Mouse (Mus musculus) A20 (cell line): ENCODE data around the gene Dpf3.
A peak's percentile ranks its signal among the peaks of the same experiment; 100 is the strongest.

Source experiments
- DNase-seq: peaks from one replicate; pipeline ENCODE4 v3.0.0-alpha.2; 2011; ENCODE audit warnings: low read depth, low spot score

Dpf3 gene

DNA sequence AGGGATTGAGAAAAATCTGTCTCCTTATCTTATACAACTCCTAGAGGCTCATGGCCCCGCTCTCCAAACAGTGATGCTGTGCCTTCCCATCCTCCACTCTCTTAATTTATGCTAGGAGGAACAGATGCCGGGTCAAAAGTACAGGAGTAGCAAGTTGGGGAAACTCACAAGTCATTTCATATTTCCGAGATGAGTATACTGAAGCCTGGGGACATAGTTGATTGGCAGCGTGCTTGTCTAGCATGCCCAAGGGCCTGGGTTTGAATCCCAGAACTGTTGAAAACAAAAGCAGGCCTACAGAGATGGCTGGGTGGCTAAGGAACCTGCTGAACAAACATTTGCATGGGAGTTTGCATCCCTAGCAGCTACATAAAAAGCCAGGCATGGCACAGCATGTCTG, 72.3 kb downstream of the Dpf3 start:
- no peak for DNase-seq

DNA sequence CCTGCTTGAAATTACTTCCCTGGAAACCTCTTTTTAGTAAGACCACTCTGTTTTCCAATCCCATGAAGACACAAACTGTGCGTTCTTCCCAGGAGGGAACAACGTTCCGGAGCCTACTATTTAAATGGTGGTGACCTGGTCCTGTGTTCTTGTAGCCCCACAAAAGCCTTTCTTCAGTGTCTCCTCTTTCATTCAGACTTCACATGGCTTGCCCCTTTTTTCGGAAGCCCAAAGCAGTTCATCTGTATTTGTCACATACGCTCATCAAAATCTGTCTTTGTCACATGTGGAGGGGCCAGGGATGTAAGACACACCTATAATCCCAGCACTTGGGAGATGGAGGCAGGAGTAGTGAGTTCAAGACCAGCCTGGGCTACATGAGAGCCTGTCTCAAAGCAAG, 73.8 kb downstream of the Dpf3 start:
- no peak for DNase-seq

DNA sequence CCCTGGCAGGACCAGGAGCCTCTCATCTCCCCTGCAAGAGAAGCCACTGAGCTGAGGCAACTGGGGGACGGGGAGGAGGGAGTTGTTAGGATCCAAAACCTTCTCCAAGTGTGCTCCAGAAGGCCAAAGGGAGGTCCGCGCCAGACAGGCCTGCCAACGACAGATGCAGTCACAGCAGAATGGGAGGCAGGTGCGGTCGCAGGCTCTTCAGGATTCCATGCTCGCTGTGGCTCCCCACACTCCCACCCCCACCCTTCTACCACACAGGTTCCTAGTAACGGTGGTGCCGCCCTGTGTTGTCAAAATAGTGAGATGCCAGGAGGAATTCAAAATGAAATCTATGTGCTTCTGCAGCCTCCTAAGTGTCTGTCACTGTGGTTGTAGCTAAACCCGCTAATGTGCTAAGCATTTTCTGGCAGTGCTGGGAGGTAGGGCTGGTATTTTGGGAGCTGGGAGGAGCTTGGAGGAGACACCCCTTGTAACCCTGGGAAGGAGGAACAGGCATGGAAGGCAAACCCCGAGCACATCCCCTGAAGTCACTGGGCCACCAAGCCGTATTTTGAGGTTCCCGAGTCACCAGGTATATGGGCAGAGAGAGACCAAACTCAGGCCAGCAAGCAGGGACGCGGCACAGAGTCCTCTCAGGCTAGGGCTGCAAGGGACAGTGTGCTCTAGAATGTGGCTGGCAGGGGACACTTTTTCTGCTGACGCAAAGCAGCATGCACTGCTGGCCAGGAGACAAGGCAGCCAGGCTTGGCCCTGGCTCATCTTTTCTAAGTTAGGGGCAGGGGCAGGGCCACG, 75.6 kb downstream of the Dpf3 start:
- DNase-seq, result no peak

DNA sequence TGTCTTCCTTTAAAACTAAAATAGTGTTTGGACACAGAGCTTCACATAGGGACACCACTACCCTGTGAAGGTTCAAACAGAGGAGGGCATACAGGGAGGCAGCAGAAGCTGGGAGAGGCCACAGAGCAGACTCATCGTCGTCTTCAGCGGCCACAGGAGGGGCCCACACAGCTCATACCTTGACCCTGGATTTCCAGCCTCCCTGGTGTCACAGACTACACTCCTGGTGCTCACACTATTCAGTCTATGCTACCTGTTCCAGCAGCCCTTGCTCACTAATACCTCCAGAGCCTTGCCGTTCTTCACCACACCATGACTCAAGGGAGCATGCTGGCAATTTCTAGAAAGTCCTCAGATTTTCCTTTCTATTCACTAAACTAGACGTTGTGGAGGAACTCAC, 76.5 kb downstream of the Dpf3 start:
- no peak for DNase-seq

DNA sequence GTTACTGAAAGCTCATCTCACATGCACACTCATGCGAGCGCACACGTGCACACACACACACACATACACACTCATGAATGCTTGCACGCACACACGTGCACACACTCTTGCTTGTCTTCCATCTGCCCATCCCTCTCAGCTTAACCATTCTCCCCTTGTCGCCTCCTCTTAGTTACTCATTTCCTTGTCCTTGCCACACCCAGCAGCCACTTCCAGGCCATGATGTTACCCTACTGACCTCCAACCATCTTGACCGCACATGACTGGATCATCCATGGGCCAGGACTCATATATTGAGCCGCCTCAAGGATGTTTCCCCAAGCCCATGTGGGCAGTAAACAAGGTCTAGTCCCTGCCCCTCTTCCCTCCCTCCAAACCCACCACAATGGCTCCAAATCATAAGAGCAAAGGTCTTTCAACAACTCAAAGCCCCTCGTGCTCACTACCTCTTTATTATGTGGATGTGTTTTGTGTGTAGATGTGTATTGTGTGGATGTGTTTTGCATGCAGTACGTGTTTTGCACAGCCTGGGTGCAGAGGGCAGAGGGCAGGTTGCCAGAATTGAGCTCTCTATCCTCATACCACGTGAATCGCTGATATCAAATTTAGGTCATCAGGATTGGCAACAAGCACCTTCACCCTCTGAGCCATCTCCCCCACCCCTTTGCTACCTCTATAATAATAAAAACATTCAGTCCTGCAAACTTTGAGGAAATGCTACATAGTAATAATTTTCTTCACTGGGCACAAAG, 82.0 kb downstream of the Dpf3 start:
- no peak for DNase-seq

DNA sequence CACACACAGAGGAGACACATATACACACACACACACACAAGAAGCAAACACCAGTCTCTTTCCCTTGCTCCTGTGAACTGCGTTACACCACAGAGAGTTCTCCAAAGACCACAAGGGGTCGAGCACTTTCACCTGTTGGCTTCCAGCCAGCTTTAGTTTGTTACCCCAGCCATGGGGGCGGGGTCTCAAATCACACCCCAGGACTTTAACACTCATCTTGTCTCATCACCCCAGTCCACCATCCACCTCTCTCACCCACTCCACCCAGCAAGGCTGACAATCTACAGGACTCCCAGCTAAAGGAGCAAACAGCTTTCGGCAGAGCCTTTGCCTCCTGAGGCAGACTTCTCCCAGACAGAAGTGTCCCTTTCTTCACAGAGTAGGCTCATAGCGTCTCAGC, 85.2 kb downstream of the Dpf3 start:
- DNase-seq, result no peak

DNA sequence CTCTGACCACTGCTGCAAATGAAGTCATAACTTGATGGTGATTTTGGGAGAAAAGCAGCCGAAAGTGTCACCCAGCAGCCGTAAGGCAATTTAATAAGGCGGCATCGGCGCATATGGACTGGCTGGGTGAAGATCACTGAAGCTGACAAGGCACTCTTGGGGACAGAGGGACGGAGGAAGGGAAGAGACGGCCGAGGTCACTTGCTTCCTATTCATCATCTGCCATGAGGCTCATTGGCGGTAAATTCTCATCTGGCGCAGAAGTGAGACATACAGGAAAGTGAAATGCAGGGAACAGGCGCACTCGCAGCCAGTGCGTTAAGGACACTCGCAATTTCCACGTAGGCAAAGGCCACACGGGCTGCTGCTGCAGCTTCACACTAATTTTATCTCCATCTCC, 95.5 kb downstream of the Dpf3 start:
- no peak for DNase-seq

DNA sequence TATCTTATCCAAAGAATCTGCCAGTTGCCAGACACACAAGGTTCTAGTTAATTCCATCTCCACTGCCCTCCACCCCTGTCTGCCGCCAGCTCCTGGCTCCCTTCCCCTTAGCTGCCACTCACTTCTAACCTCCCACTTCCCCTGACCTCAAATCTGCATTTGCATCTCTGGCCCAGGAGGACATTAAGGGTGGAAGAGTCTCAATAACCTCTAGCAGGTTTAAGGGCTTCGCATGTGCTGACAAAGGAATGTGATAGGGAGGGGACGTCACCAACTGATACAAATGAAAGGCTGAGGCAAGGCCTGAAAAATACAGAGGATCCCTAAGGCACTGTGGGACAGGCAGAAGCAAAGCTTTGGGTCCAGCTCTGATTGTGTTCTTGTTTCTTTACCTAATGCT, 100.0 kb downstream of the Dpf3 start:
- no peak for DNase-seq

DNA sequence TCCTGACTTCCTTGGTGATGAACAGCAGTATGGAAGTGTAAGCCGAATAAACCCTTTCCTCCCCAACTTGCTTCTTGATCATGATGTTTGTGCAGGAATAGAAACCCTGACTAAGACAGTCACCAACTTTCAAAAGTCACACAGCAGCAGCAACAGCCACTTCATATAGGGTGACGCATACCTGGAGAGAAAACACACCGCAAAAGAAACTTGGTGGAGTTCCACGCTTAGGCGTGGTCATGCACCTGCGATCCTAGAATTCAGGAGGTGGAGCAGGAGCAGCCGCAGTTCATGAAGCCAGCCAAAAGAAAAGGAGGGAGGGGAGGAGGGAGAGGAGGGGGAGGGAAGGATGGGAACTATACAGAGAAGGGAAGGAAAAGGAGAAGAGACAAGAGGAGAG, 106.4 kb downstream of the Dpf3 start:
- DNase-seq, result no peak

DNA sequence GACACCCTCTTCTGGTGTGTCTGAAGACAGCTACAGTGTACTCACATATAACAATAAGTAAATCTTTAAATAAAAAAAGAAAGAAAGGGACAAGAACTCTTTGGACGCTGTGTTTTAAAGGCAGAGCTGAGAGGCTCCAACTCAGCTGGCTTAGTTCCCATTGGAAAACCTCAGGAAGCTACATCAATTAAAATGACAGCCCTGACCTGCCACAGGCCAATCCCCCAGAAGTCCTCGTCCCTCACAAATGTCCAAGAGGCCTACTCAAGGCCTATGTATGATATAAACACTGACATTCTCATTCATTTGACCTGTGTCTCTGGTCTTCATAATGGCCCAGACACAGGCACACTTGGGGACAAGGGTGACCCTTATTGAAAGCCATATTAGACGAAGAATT, 107.5 kb downstream of the Dpf3 start:
- DNase-seq, result no peak

DNA sequence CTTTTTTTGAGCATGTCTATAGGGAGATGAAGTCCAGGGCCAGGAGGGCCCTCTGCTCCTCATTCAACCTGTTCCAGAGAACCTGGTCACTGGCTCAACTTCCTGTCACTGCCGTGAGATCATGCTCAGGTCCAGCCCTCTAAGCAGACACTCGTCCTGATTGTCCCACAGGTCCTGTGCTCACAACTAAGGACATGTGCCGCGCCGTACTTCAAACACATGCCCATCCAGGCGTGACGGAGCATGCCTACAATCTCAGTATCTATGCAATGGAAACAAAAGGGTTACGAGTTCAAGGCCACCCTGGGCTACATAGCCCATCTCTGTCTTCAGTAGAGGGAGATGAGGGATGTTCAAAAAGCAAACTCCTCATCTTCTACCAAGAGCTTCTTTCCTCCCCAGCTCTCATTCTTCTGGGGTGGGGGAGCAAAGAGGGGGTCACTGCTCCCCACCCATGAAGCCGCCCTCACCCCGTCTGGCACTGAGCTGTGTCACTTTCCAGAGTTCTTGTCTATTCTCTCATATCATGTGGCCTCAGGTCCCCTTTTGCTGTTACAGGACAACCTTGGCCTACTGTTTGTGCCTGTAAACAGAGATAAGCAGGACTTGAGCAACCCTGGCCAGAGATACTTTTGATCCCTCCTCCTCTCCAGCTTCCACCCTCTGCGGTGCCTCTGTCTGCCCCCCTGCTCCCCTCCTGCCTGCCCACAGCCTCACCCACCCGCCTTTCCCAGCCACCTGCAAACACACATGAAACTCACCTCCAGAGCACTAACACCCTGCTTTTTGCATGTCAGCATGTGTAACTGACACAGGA, 112.3 kb downstream of the Dpf3 start:
- DNase-seq, result no peak

DNA sequence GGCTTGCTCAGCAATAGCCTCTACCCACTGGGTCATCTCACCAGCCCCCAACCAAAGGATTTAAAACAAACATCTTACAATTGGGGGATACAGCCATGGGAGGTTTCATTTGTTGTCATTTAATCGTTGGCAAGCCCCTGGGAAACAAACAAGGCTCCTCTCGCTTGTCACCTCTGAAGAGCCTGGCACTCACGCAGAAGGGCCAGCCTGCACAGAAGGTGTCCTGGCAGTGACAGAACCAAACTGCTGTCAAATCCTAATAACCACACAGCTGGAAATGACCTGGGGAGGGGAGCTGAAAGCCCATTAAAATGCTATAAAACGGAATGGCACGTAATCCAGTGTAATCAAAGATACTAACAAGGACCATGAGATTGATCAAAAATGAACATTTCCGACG, 114.4 kb downstream of the Dpf3 start:
- DNase-seq, result no peak

DNA sequence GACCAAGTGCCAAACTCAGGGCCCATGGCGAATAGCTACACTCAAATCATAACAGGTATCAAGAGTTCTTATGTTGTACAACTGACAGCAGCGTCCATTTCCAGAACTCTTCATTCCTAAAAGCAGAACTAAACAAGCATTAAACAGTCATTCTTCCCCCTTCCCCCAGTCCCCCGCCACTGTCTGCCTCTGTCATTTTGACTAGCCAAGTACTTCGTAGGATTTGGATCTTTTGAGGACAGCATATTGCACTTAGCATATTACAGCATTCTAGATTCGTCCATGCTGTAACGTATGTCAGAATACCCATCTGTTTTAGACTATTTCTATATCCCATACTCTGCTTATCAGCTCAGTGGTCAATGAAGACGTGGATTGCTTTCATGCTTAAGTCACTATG, 115.2 kb downstream of the Dpf3 start:
- DNase-seq, result no peak

DNA sequence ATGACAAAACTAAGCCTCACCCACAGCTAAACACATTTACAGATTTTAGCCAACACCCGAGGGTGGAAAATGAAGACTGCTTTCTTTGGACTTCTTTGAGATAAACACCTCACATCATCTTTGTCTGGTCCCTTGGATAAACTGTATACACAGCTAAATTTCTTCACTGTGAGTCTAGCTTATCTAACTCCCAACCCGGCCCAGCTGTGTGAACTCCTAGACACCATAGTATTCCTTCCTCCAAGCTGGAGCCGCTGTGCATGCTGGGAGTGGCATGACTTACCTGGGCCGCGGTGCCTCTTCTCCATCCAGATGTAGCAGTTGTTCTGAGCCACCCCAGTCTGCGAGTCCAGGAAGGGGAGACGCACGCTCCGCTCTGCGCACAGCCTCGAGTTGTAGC, 117.3 kb downstream of the Dpf3 start:
- no peak for DNase-seq

DNA sequence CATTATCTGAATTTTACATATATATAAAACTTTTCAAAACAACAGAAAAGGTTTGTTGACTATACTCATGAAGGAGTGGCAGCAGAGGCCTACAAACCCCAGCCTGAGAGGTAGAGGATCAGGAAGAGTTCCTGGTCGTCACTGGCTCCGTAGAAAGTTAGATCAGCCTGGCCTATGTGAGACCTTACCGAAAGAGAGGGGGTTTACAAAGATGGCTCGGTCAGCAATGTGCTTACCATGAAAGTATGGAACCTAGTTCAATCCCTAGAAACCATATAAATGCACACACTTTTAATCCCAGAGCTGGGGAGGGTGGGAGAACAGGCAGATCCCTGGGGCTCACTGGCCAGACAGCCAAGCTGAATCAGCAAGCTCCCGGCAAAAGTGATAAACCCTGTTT, 118.1 kb downstream of the Dpf3 start:
- DNase-seq, result no peak

DNA sequence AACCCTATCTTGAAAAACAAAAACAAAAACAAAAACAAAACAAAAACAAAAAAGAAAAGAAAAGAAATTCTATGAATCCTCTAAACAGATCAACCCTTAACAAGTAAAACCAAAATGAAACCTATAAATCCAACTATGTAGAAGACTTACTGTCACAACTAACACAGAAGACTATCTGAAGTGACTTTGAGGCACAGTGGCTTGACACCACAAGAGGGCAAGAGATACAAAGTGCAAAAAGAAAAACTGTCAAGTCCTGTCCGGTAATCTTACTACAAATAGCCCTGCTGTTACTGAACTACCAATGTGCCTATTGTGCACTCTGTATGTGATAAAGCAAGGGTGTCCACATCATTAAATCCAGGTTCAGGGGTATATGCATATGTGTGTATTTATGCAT, 120.0 kb downstream of the Dpf3 start:
- DNase-seq, result peak; percentile 2

DNA sequence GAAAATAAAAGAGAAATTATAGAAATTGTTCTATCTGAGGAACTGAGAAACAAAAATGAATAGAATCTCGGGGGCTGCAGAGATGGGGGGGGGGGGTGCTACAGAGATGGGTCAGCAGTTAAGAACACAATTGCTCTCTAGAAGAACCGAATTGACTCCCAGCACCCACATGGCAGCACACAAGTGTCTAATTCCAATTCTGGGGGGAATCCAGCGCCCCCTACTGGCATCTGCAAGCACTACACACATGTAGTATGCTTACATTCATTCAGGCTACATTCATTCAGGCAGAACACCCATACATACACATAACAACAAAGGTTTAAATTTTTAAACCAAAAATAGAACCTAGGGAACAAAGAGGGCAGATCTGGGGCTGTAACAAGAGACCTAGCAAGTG, 122.7 kb downstream of the Dpf3 start:
- peak; percentile 4 for DNase-seq

DNA sequence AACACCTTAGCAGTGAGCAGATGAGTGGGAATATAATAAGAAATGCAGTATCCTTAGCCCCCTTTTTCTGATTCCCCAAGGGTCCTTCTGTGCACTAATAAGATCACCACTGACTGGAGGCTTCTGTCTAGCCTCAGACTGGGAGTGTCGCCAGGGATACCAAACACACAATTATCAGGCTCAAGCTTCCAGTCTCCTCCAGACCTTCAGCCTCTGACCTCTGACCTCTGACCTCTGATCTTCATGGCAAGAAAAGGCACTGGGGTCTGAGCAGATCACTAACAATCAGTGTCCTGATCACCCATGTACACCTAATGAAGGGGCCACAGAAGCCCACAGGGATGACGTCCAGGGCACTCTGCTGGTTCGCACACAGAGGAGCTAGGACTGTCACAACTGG, 125.7 kb downstream of the Dpf3 start:
- no peak for DNase-seq

DNA sequence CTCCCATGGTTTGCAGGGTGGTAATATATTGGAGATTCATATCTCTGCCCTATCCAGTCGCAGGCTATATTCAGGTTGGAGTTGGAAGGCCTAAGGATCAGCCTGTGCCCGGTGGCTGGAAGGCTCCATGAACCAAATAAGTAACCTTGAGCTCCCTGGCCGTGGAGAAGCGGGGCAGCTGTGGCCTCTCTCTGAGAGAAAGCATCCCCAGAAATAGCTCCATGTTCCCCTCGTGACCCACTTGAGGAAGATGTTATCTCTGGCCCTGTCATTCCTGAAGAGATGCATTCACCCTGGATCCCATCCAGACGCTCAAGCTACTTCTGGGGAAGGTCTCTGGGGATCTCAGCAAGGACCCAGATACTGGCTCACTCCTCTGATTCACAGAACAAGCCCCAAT, 134.9 kb downstream of the Dpf3 start:
- DNase-seq, result no peak

DNA sequence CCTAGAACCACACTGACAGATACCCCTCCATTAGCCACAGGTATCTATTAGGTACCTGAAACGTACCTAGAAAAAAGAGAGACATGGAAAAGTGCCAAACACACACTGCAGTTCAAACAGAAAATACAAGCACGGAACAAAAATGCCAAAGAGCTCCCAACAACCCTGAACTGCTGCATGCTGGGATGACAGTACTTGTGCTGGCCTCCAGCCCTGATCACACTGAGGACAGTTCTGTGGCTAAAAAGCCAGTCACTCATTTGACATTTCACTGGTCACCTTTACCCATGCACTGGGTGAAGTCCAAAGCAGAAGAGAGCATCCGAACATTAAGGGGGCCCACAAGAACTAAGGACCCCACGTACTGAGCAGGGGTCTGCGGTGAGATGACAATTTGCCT, 137.8 kb downstream of the Dpf3 start:
- DNase-seq, result no peak

DNA sequence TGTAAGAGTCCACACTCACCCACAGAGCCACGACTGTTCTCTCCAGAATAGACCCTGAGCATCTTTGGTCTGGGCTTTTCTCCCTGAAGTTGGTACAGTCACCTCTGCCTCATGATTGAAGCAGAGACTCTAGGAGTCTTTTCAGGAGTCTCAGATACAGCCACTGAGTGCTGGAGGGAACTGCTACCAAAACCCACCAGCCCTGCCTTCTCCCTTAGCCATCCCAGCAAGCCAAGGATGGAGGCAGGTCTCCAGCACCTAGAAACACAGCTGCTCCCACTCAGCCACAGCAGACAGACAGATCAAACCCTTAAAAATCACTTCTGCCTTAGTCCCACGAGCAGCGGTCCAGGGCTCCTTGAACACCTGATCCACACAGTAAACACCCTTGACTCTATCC, 139.3 kb downstream of the Dpf3 start:
- no peak for DNase-seq

DNA sequence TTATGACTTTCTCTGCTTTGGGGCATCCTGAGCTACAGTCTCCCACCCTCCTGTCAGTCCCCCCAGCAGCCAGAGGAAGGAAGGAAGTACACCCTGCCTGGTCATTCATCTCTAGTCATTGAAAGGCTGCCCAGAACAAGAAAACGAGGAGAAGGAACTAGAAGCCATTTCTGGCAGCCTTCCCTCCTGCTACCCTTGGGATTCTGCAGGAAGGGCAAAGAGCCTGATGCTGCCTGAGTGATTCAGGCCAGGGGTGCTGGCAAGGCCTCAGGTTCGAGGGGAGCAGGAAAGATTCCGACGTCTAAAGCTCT, 144.7 kb downstream of the Dpf3 start:
- no peak for DNase-seq
